Mouse (Mus musculus) lung, embryonic 16.5 days (tissue): ENCODE results near the gene Tsga10. TPM values are rescaled to one million over a fixed set of nuclear protein-coding genes. Genes with fewer than 3 reads are reported as not detected.
"Not testable (repeated sequence)": the region's sequence is repeated elsewhere in the genome, so short reads cannot be mapped to it uniquely, and the experiment has no call there.

Experiments used
- ATAC-seq: fragments of 200-750 bp; cut with Nextera tagmentation; 2 replicates; pipeline ENCODE4 v1.8.0; 2017; ENCODE audit warnings: low read depth, mild to moderate bottlenecking, moderate library complexity
- H3K27ac ChIP-seq: fragments of 300-500 bp; sonication (generic); 2 replicates; pipeline ENCODE4 v1.5.1; 2014; ENCODE audit warnings: mild to moderate bottlenecking, control low read depth, low read length
- H3K27me3 ChIP-seq: fragments of 300-500 bp; sonication (generic); 2 replicates; pipeline ENCODE4 v1.6.1; 2014; ENCODE audit warnings: low read depth, low read length, mixed read lengths; ENCODE audit not compliant: control insufficient read depth, insufficient read depth
- H3K36me3 ChIP-seq: fragments of 300-500 bp; sonication (generic); 2 replicates; pipeline ENCODE4 v1.6.1; 2014; ENCODE audit warnings: low read length; ENCODE audit not compliant: control insufficient read depth, insufficient read depth
- H3K4me1 ChIP-seq: fragments of 300-500 bp; sonication (generic); replicated peaks from 2 replicates; pipeline ENCODE4 v1.6.1; 2014; ENCODE audit warnings: low read length, mixed read lengths; ENCODE audit not compliant: control insufficient read depth, insufficient read depth
- H3K4me2 ChIP-seq: fragments of 300-500 bp; sonication (generic); 2 replicates; pipeline ENCODE4 v1.6.1; 2014; ENCODE audit warnings: low read depth, low read length, control low read depth
- H3K4me3 ChIP-seq: fragments of 300-500 bp; sonication (generic); 2 replicates; pipeline ENCODE4 v1.5.1; 2014; ENCODE audit warnings: mild to moderate bottlenecking, low read length, control low read depth
- H3K9ac ChIP-seq: fragments of 300-500 bp; sonication (generic); 2 replicates; pipeline ENCODE4 v1.6.1; 2014; ENCODE audit warnings: low read length, control low read depth
- H3K9me3 ChIP-seq: fragments of 300-500 bp; sonication (generic); 2 replicates; pipeline ENCODE4 v1.6.1; 2016; ENCODE audit warnings: low read length; ENCODE audit not compliant: control insufficient read depth
- WGBS: fragments of 180-500 bp; shearing (Covaris S2); extraction: QIAGEN DNeasy Blood & Tissue Kit; methylation state at CpG from one replicate; pipeline ENCODE4 v1.1.7; 2014; 5-methylcytosine and 5-hydroxymethylcytosine counted together
- polyA plus RNA-seq: library from polyadenylated mRNA; unstranded; fragments of >200 nt; fragmentation: Nextera tagmentation; extraction: Ambion mirVana; gene quantifications from 2 replicates; pipeline ENCODE4 v1.2.1, GENCODE M21; 2015

Gene Tsga10
- polyA plus RNA-seq, 1 experiment from 2014 or later, result 8.2 TPM

DNA sequence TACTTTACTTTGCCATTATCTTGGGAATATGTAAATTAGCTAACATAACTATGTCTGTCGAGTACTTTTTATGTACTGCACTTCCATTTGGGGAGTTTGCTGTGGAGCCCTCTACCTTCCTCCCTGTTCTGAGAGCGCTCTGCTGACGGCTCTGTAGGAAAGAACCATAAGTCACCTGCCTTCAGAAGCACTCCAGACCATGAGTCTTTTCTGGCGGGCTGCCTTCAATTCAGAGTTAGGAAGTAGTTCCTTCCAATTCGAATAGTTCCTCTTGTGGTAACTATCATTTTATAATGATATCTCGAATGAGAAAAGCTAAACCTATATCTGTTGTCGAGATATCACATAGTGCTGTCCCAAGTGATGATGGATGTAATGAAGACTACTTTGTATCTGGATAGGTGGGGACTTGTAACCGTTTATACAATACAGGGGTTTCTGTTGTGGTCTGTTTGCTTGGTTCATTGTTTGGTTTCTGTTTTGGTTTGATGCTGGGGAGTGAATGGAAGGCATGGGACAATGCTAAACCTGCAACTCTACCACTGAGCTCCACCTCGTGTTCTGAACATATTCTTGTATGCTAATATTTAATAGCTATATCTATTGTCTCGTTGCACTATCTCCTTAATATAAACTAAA is 1.6 kb upstream of the Tsga10 start:
- Histone ChIP-seq H3K4me3 (no peak overlapping the region), H3K27me3 (no peaks in the 10 kb centered on the region; the same call in 1 of the 2 replicates), H3K9ac (no peak overlapping the region), H3K4me1 (peaks cover 10% of the 10 kb centered on the region), H3K4me2 (no peak overlapping the region), H3K9me3 (no peaks in the 10 kb centered on the region), H3K27ac (no peak overlapping the region), H3K36me3 (no peaks in the 10 kb centered on the region)
- ATAC-seq, result no peak
- 63% methylated on average over 10 of the region's 10 CpGs for WGBS

DNA sequence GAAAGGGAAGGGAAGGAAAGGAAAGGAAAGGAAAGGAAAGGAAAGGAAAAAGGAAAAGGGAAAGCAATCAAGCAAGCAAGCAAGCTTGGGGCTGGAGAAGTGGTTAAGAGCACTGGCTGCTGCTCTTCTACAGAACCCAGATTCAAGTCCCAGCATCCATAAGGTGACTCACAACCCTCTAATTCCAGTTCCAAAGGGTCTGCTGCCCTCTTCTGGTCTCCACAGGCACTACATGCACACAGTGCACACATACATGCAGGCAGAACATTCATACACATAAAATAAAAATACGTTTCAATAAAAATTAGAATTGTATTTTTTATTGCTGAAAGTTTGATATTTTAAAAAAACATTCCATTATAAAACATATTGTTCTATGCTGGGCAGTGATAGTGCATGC is 827 bp upstream of the Tsga10 start:
- H3K4me2 ChIP-seq, result no peak overlapping the region
- WGBS, result 72% methylated on average over 1 of the region's 1 CpGs
- no peak overlapping the region for H3K9ac ChIP-seq
- H3K27ac ChIP-seq, result no peak overlapping the region
- H3K4me3 ChIP-seq, result no peak overlapping the region
- H3K27me3 ChIP-seq, result peaks cover 2% of the 10 kb centered on the region; the same call in 1 of the 2 replicates
- no peaks in the 10 kb centered on the region for H3K9me3 ChIP-seq
- no peak for ATAC-seq
- no peaks in the 10 kb centered on the region for H3K36me3 ChIP-seq
- H3K4me1 ChIP-seq, result peaks cover 10% of the 10 kb centered on the region

GRCm38 (mm10) chr1:37865401-37866215 is 621 bp downstream of the Tsga10 start:
- H3K36me3 ChIP-seq, result no peaks in the 10 kb centered on the region
- peak overlapping the region; percentile 93 for H3K27ac ChIP-seq
- peaks cover 6% of the 10 kb centered on the region for H3K4me1 ChIP-seq
- peak overlapping the region; percentile 81 for H3K4me3 ChIP-seq
- H3K9me3 ChIP-seq, result no peaks in the 10 kb centered on the region
- H3K4me2 ChIP-seq, result peak overlapping the region; percentile 90
- 9% methylated on average over 23 of the region's 23 CpGs for WGBS
- H3K9ac ChIP-seq, result peak overlapping the region; percentile 84
- H3K27me3 ChIP-seq, result peaks cover 2% of the 10 kb centered on the region; the same call in 1 of the 2 replicates
- no peak for ATAC-seq

DNA sequence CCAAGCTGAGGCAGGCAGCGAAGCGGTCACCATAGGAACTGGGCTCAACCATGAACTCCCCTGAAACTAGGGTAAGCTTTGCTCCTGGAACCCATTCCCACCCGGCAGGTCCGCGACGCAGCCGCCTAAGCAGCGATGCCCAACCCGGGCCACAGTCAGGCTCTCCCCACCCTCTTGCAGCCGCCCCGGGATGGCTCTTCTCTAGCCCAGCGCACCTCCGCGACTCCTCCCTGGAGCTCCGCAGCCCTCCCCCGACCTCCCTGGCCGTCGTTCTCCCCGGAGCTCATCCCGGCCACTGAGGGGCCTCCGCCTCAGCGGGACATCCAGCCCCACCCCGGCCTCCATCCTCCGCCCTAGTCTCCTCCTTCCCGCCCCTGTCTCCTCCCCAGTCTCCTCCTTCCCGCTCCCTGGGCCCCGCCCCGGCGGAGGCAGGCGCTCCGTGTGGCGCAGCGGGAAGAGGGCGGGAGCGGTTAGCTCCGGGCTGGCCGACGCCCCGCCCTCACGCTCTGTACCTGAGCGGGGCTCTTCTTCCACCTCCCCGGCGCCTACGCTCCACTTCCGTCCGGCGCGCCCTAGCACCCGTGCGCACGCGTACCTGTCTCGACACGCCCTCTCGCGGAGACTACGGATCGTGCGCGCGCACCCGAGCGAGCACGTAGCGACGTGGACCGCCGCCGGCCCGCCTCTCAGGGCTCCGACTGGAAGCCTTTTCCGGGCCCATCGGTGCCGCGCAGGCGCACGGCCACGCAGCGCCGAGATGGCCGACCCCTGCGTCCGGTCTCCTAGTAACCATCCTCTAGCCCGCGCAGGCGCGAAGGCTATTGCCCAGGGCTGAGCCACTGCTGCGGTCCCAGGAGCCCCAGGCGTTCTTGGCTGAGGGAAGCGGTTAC is 1.5 kb downstream of the Tsga10 start:
- under 1% methylated on average over 86 of the region's 90 CpGs for WGBS
- H3K36me3 ChIP-seq, result no peaks in the 10 kb centered on the region
- peaks cover 2% of the 10 kb centered on the region; the same call in 1 of the 2 replicates for H3K27me3 ChIP-seq
- H3K4me1 ChIP-seq, result peaks cover 6% of the 10 kb centered on the region
- peak overlapping the region; percentile 93 for H3K27ac ChIP-seq
- no peaks in the 10 kb centered on the region for H3K9me3 ChIP-seq
- ATAC-seq, result peak; percentile 97
- peak overlapping the region; percentile 81 for H3K4me3 ChIP-seq
- H3K9ac ChIP-seq, result peak overlapping the region; percentile 84
- peak overlapping the region; percentile 90 for H3K4me2 ChIP-seq

DNA sequence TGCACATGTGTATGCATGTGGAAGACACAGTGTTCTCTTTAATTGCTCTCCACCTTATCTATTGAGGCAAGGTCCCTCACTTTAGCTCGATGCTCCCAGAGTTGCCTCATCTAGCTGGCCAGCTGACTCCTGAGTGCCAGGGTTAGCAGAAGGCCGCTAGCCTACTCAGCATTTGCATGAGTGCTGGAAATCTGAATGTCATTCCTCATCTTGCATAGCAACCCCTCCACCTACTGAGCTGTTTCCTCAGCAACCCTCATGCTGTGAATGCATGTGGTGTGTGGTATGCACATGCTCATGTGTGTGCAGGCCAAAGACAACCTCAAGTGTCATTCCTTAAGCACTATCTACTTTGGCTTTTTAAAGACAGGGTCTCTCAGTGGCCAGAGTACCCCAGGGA is 15.5 kb downstream of the Tsga10 start:
- H3K9ac ChIP-seq, result no peak overlapping the region
- no peak for ATAC-seq
- H3K27me3 ChIP-seq, result no peaks in the 10 kb centered on the region
- H3K4me1 ChIP-seq, result no peaks in the 10 kb centered on the region
- no peak overlapping the region for H3K4me3 ChIP-seq
- H3K4me2 ChIP-seq, result no peak overlapping the region
- H3K36me3 ChIP-seq, result no peaks in the 10 kb centered on the region
- WGBS, result 20% methylated on average over 2 of the region's 2 CpGs
- no peaks in the 10 kb centered on the region for H3K9me3 ChIP-seq
- H3K27ac ChIP-seq, result no peak overlapping the region

DNA sequence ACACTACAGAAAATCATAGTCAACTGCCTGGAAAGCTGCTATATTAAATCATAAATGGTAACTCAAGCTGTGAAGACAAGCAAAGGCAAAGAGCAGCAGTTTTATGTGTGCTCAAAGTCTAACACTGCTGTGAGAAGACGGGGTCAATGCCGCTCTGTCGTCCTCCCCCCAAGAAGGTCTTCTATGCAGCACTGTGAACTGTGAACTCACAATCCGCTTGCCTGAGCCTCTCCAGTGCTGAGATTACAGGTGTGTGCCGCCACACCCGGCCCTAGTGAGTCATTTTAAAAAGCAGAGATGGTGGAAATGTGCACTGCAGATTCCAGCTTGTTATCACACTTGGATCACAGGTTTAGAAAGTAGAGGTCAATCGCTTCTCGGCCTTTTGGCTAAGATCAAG is 19.4 kb downstream of the Tsga10 start:
- no peak for ATAC-seq
- WGBS, result 74% methylated on average over 8 of the region's 8 CpGs
- Histone ChIP-seq H3K9ac (no peak overlapping the region), H3K9me3 (no peaks in the 10 kb centered on the region), H3K4me3 (no peak overlapping the region), H3K27me3 (no peaks in the 10 kb centered on the region), H3K4me2 (no peak overlapping the region), H3K4me1 (no peaks in the 10 kb centered on the region), H3K36me3 (no peaks in the 10 kb centered on the region), H3K27ac (no peak overlapping the region)

GRCm38 (mm10) chr1:37831681-37832080 is 34.5 kb downstream of the Tsga10 start:
- H3K4me2 ChIP-seq, result no peak overlapping the region
- WGBS, result 45% methylated on average over 2 of the region's 2 CpGs
- H3K36me3 ChIP-seq, result 0 out of 2 replicates have a peak, but pooled peaks cover 4% of the 10 kb centered on the region
- H3K9ac ChIP-seq, result no peak overlapping the region
- H3K4me1 ChIP-seq, result no peaks in the 10 kb centered on the region
- H3K27ac ChIP-seq, result no peak overlapping the region
- no peaks in the 10 kb centered on the region for H3K27me3 ChIP-seq
- H3K9me3 ChIP-seq, result no peaks in the 10 kb centered on the region
- H3K4me3 ChIP-seq, result no peak overlapping the region
- ATAC-seq, result no peak

DNA sequence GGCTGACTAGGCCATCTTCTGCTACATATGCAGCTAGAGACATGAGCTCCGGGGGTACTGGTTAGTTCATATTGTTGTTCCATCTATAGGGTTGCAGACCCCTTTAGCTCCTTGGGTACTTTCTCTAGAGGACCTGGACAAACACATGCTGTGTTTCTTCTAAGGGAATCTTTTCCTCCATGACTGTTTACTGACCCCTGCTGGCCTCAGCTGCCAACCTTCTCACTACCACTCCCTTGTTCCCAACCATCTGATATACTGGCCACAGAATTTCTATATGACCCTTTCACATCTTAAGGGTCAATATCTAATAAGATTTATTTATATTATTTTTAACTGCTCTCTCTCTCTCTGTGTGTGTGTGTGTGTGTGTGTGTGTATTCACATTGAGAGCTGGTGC is 63.9 kb downstream of the Tsga10 start:
- H3K9ac ChIP-seq, H3K27me3 ChIP-seq, H3K36me3 ChIP-seq, H3K9me3 ChIP-seq, H3K4me2 ChIP-seq, ATAC-seq, H3K4me3 ChIP-seq, H3K27ac ChIP-seq, H3K4me1 ChIP-seq: not testable (repeated sequence)
- WGBS, result 79% methylated on average over 1 of the region's 1 CpGs

- H3K4me1 ChIP-seq, result no peaks in the 10 kb centered on the region
- WGBS, result 89% methylated on average over 2 of the region's 2 CpGs
- no peaks in the 10 kb centered on the region for H3K36me3 ChIP-seq
- H3K27ac ChIP-seq, result no peak overlapping the region
- no peak for ATAC-seq
- H3K4me3 ChIP-seq, result no peak overlapping the region
- H3K4me2 ChIP-seq, result no peak overlapping the region
- no peaks in the 10 kb centered on the region for H3K9me3 ChIP-seq
- H3K9ac ChIP-seq, result no peak overlapping the region
- H3K27me3 ChIP-seq, result no peaks in the 10 kb centered on the region
Measured at GRCm38 (mm10) chr1:37800298-37800697, 65.9 kb downstream of the Tsga10 start.
